Mouse (Mus musculus): ENCODE measurements at regions not wholly inside any gene's neighbourhood (a gene's known extent, or its start where the extent isn't known, plus 50 kb on each side); places are given as distances from the start of the nearest gene placed in this dataset.

DNA sequence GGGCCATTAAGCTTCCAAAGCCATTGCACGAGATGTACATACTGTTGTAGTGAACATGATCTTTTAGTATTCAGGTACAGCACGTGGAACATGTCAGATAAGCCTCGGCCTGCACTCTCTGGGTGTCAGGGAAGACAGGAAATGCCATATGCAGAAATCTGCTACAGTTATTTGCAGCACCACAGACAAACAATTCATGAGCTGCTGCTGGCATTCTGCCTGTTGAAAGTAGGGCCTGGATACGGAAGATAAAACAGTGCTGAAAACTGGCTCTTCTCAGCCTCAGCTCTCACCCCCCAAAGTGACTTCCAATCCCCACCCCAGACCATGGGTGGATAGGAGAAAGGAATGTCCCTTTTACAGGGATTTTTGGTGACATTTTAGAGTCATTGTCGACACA is 159.1 kb upstream of the Plcz1 start:
- WGBS = 82% methylated on average over 5 of the region's 5 CpGs
- TF ChIP-seq POLR2A (IDR thresholded peaks at IDR 0.05; ENCODE audit: insufficient read depth, low read depth, low read length) = no peak
- no peak for TF ChIP-seq CTCF (IDR thresholded peaks at IDR 0.05; ENCODE audit: insufficient read depth, low read depth, low read length)
- no peak overlapping the region for H3K27ac ChIP-seq (ENCODE audit: insufficient read depth, low read depth, low read length)
- no peak overlapping the region for H3K4me3 ChIP-seq (ENCODE audit: insufficient read depth, low read depth, low read length)
- no peaks in the 10 kb centered on the region for H3K4me1 ChIP-seq (ENCODE audit: control insufficient read depth, insufficient read depth, low read length)

DNA sequence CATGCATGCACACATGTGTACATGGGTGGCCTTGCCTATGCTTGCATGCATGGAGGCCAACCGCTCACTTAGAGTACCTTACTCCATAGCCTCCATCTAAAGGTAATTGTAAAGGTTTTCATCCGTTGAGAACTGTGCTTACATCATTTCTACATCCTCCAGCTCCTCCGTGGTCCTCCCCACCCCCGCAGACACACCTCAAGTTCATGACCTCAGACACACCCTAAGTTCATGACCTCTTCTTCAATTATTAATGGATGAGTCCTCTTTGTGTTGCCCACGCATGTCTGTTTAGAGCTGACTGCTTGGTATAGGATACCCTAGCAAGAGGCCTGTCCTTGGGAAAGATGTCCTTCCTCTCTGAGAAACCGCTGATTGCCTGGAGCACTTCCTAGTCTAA is 156.8 kb upstream of the Plcz1 start:
- no peak overlapping the region for H3K4me3 ChIP-seq (ENCODE audit: insufficient read depth, low read depth, low read length)
- H3K27ac ChIP-seq (ENCODE audit: insufficient read depth, low read depth, low read length) = no peak overlapping the region
- peaks cover 10% of the 10 kb centered on the region for H3K4me1 ChIP-seq (ENCODE audit: control insufficient read depth, insufficient read depth, low read length)
- TF ChIP-seq CTCF (IDR thresholded peaks at IDR 0.05; ENCODE audit: insufficient read depth, low read depth, low read length) (no peak), POLR2A (IDR thresholded peaks at IDR 0.05; ENCODE audit: insufficient read depth, low read depth, low read length) (no peak)
- 90% methylated on average over 6 of the region's 6 CpGs for WGBS

DNA sequence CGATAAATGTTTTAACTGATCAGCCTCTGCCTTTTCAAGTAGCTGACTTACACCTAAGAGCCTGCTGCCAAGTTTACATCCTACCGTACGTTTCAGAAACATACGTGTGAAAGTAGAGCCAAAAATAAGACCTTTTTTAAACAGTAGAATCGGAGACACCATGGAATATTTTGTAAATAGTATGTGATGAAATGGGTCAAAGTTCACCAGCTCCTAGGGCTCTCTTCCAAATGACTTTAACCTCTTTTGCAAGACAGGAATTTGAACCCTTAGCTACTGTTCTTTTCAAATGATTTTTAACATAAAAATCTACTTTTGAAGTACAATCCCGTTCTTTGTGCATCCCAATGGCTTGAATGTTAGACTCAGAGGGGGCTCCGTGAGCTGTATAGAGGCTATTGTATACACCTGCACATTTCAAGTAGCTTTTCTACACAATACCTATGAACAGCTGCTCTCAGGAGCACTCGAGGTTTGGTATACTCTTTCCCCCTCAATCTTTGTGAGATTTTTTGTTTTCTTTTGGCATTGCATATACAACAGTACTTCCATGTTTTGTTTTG is 155.9 kb upstream of the Plcz1 start:
- H3K4me3 ChIP-seq (ENCODE audit: insufficient read depth, low read depth, low read length) = no peak overlapping the region
- TF ChIP-seq POLR2A (IDR thresholded peaks at IDR 0.05; ENCODE audit: insufficient read depth, low read depth, low read length) = no peak
- TF ChIP-seq CTCF (IDR thresholded peaks at IDR 0.05; ENCODE audit: insufficient read depth, low read depth, low read length) = no peak
- H3K27ac ChIP-seq (ENCODE audit: insufficient read depth, low read depth, low read length) = no peak overlapping the region
- H3K4me1 ChIP-seq (ENCODE audit: control insufficient read depth, insufficient read depth, low read length) = peaks cover 10% of the 10 kb centered on the region
- WGBS = 83% methylated on average over 8 of the region's 8 CpGs

DNA sequence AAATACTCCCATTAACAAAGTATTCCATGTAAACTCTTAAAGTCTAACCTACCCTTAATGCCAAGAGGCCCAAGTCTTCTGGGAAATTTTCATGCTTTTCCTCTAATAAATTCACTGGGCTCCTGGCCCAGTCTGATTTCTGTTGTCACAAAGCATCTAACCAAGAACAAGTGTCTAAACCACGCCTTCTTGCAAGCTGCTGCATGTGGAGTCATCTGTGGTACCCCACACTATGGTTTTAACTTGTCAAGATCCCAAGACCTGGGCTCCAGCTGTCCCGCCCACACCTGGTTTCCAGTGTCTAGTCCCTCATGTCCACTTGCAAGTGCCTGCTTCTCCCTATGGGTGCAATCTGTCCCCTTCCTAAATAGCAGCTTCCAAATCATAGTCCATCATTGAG is 153.0 kb upstream of the Plcz1 start:
- Histone ChIP-seq H3K27ac (ENCODE audit: insufficient read depth, low read depth, low read length) (no peak overlapping the region), H3K4me3 (ENCODE audit: insufficient read depth, low read depth, low read length) (no peak overlapping the region), H3K4me1 (ENCODE audit: control insufficient read depth, insufficient read depth, low read length) (peaks cover 10% of the 10 kb centered on the region)
- WGBS = 85% methylated on average over 2 of the region's 2 CpGs
- no peak for TF ChIP-seq CTCF (IDR thresholded peaks at IDR 0.05; ENCODE audit: insufficient read depth, low read depth, low read length)
- TF ChIP-seq POLR2A (IDR thresholded peaks at IDR 0.05; ENCODE audit: insufficient read depth, low read depth, low read length) = no peak

DNA sequence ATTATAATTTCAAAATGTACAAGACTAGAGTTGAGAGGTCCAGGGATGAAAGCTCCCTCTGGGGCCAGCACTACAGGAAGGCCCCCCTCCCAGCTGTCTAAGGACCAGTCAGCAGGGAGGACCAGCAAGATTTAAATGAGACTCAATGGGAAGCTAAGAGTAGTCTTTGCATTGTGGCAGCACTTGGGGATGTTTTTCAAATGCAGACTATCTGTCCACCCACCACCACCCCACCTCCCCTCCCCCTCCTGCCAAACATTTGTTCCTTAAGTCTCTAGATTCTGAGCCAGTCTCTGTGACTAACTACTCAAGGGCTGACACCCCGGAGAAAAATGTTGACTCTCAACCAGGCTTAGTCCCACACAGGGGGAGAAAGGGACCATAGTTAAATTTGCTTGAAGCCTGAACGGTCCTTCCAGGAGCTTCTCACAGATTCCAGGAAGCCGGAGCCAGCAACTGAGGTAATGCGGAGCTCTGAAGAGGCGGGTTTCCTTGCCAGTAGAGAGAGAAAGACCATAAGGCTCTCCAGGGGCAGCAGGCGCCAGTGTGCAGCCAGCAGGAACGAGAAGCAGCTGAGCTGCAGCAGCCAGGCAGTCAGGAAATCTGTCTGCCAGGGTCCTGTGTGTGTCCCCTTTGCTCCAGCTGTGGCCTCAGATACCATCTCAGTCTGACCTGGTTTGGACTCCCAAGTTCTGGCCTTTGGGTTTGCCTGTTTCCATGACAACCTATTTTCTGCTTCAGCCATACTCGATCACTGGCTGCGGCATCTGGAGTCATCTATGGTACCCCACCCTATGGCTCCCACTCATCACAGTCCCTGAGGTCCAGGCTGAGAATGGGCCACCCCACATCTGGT is 152.1 kb upstream of the Plcz1 start:
- WGBS = 34% methylated on average over 9 of the region's 9 CpGs
- no peak overlapping the region for H3K27ac ChIP-seq (ENCODE audit: insufficient read depth, low read depth, low read length)
- H3K4me3 ChIP-seq (ENCODE audit: insufficient read depth, low read depth, low read length) = no peak overlapping the region
- no peak for TF ChIP-seq CTCF (IDR thresholded peaks at IDR 0.05; ENCODE audit: insufficient read depth, low read depth, low read length)
- TF ChIP-seq POLR2A (IDR thresholded peaks at IDR 0.05; ENCODE audit: insufficient read depth, low read depth, low read length) = no peak
- peaks cover 10% of the 10 kb centered on the region for H3K4me1 ChIP-seq (ENCODE audit: control insufficient read depth, insufficient read depth, low read length)

DNA sequence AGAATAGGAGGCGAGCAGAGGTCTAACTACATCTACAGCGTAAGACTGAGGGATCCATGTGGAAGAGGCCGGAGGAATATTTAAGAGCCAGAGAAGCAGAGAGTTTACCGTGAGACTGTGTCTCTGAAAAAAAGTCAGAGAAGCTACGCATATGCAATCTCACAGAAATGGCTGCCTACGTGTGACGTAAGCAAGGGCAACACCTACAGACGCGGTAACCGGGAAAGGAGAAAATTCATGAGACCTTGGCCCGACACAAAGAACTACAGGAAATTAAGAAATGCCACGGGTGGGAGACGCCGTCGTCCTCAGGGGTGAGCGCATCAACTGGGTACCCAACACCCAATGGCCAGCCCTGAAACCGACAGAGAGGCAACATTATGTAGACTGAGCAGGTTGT is 151.3 kb upstream of the Plcz1 start:
- TF ChIP-seq CTCF (IDR thresholded peaks at IDR 0.05; ENCODE audit: insufficient read depth, low read depth, low read length) (no peak), POLR2A (IDR thresholded peaks at IDR 0.05; ENCODE audit: insufficient read depth, low read depth, low read length) (no peak)
- 90% methylated on average over 17 of the region's 17 CpGs for WGBS
- Histone ChIP-seq H3K4me3 (ENCODE audit: insufficient read depth, low read depth, low read length) (no peak overlapping the region), H3K4me1 (ENCODE audit: control insufficient read depth, insufficient read depth, low read length) (peaks cover 10% of the 10 kb centered on the region), H3K27ac (ENCODE audit: insufficient read depth, low read depth, low read length) (no peak overlapping the region)

DNA sequence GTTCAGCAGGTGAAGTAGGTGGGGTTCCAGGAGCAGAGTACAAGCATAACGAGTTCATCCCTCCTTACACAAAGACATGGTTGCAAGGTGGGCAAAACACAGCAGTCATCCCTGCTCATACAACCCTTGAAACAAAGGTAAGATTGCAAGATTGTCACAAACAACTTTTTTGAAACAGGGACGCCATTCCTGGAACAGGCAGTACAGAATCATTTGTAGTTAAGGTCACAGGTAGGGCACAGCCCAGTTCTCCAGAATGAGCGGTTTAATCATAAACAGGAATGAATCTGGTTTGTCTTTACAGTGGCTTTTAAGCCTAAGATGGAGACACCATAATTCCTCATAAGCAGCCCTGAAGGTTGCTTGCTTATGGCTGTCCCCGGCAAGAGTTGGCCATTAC is 150.1 kb upstream of the Plcz1 start:
- no peak overlapping the region for H3K27ac ChIP-seq (ENCODE audit: insufficient read depth, low read depth, low read length)
- no peak overlapping the region for H3K4me3 ChIP-seq (ENCODE audit: insufficient read depth, low read depth, low read length)
- WGBS = 96% methylated on average over 4 of the region's 4 CpGs
- peaks cover 10% of the 10 kb centered on the region for H3K4me1 ChIP-seq (ENCODE audit: control insufficient read depth, insufficient read depth, low read length)
- TF ChIP-seq POLR2A (IDR thresholded peaks at IDR 0.05; ENCODE audit: insufficient read depth, low read depth, low read length) = no peak
- no peak for TF ChIP-seq CTCF (IDR thresholded peaks at IDR 0.05; ENCODE audit: insufficient read depth, low read depth, low read length)

DNA sequence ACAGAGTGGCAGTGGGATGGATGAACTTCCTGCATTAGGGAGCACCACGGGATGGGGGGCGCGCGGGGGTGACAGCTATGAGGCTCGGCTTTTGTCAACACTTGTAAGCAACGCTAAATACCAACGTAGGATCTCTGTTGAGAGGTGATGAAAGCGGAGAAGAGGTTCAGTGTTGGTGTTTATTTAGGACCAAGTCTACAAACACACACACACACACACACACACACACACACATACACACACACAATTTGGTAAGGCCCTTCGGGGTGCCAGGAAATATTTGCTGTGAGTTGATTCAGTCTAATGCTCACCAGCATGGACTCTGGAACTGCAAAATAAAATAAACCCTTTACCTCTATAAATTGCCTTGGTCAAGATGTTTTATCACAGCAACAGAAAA is 148.3 kb upstream of the Plcz1 start:
- Histone ChIP-seq H3K4me3 (ENCODE audit: insufficient read depth, low read depth, low read length) (no peak overlapping the region), H3K27ac (ENCODE audit: insufficient read depth, low read depth, low read length) (no peak overlapping the region), H3K4me1 (ENCODE audit: control insufficient read depth, insufficient read depth, low read length) (peaks cover 10% of the 10 kb centered on the region)
- no peak for TF ChIP-seq POLR2A (IDR thresholded peaks at IDR 0.05; ENCODE audit: insufficient read depth, low read depth, low read length)
- no peak for TF ChIP-seq CTCF (IDR thresholded peaks at IDR 0.05; ENCODE audit: insufficient read depth, low read depth, low read length)
- WGBS = 95% methylated on average over 9 of the region's 9 CpGs

DNA sequence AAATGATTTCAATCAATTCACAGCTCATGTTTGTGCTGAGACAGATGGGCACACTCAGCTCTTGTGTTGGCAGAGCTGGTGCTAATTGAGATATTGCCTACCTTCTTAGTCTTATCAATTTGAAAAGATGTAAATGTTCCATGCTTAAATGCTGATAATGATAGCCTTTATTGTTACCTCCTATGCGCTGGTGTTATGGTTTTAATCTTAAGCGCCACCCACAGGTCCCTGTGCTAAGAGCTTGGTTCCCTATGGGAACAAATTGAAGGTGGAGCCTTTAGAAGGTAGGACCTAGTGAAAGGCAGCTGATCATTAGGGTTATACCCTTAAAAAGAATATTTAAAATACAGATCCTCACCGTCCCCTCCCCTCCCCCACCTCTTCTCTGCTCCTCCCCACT is 146.5 kb upstream of the Plcz1 start:
- H3K4me3 ChIP-seq (ENCODE audit: insufficient read depth, low read depth, low read length) = no peak overlapping the region
- no peak overlapping the region for H3K27ac ChIP-seq (ENCODE audit: insufficient read depth, low read depth, low read length)
- TF ChIP-seq POLR2A (IDR thresholded peaks at IDR 0.05; ENCODE audit: insufficient read depth, low read depth, low read length) (no peak), CTCF (IDR thresholded peaks at IDR 0.05; ENCODE audit: insufficient read depth, low read depth, low read length) (no peak)
- H3K4me1 ChIP-seq (ENCODE audit: control insufficient read depth, insufficient read depth, low read length) = no peaks in the 10 kb centered on the region; the same call in 1 of the 2 replicates
- WGBS = 88% methylated on average over 3 of the region's 3 CpGs
